Mouse (Mus musculus): ENCODE data around the gene Etnk1.

- TF ChIP-seq CTCF (IDR thresholded peaks at IDR 0.05; ENCODE audit: low read depth) (no peak), EP300 (IDR thresholded peaks at IDR 0.05; ENCODE audit: low read depth) (no peak)
These were observed 26.1 kb downstream of the Etnk1 start for GRCm38 (mm10) chr6:143193166-143193565.
